Mouse (Mus musculus) testis, adult 2 months (tissue): ENCODE results near the gene Pgm3. TPM values are rescaled to one million over a fixed set of nuclear protein-coding genes. Genes with fewer than 3 reads are reported as not detected.

Source experiments
- H3K27ac ChIP-seq: fragments of 200-500 bp; 2 replicates; pipeline ENCODE4 v1.5.1; 2012; ENCODE audit warnings: low read depth, low read length; ENCODE audit not compliant: control insufficient read depth, insufficient read depth
- H3K27me3 ChIP-seq: fragments of 200-500 bp; 2 replicates; pipeline ENCODE4 v1.6.1; 2012; ENCODE audit warnings: mild to moderate bottlenecking, low read length, moderate library complexity; ENCODE audit not compliant: control insufficient read depth, insufficient read depth
- H3K36me3 ChIP-seq: fragments of 200-500 bp; 2 replicates; pipeline ENCODE4 v1.6.1; 2012; ENCODE audit warnings: mild to moderate bottlenecking, low read length; ENCODE audit not compliant: control insufficient read depth, insufficient read depth
- H3K4me1 ChIP-seq: fragments of 200-500 bp; 2 replicates; pipeline ENCODE4 v1.6.1; 2012; ENCODE audit warnings: low read length; ENCODE audit not compliant: control insufficient read depth, insufficient read depth
- H3K4me3 ChIP-seq: fragments of 200-500 bp; 2 replicates; pipeline ENCODE4 v1.5.1; 2012; ENCODE audit warnings: low read depth, mild to moderate bottlenecking, low read length, moderate library complexity, mixed read lengths; ENCODE audit not compliant: control insufficient read depth
- CTCF ChIP-seq: fragments of 200-500 bp; IDR thresholded peaks from 2 replicates; pipeline ENCODE4 v1.5.1; 2012; ENCODE audit warnings: low read depth, mild to moderate bottlenecking, inconsistent platforms, low read length, moderate library complexity; ENCODE audit not compliant: control insufficient read depth, insufficient read depth, insufficient replicate concordance
- POLR2A ChIP-seq: fragments of 200-500 bp; IDR thresholded peaks from 2 replicates; pipeline ENCODE4 v1.6.1; 2012; ENCODE audit warnings: low read depth, mild to moderate bottlenecking, inconsistent platforms, low read length, moderate library complexity; ENCODE audit not compliant: control insufficient read depth
- polyA plus RNA-seq: library from polyadenylated mRNA; depleted of rRNA; stranded (reverse); fragments of >200 nt; gene quantifications from 2 replicates; pipeline ENCODE4 v1.2.3, GENCODE M21; 2012

Gene Pgm3
- polyA plus RNA-seq, 1 experiment, result 6.2 TPM

DNA sequence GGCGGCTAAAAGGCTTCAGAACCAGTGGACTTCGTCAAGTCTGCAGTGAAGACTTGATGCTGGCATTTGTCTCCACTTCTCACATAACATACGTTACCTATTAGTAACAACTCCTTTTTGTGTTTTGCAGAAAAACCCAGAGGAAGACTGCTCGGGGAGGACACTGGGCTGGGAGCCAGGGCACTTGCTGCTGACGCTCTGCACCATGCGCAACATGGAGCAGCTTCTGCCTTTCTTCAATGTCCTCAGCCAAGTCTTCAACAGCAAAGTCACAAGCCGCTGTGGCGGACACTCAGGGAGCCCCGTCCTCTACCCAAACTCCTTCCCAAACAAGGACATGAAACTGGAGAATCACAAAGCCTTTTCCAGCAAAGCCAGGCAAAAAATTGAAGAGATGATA, 17.8 kb downstream of the Pgm3 start:
- H3K27me3 ChIP-seq, result no peaks in the 10 kb centered on the region
- H3K4me3 ChIP-seq, result no peak overlapping the region
- H3K27ac ChIP-seq, result no peak overlapping the region
- no peak for TF ChIP-seq POLR2A
- TF ChIP-seq CTCF, result no peak
- no peaks in the 10 kb centered on the region; the same call in 1 of the 2 replicates for H3K36me3 ChIP-seq
- H3K4me1 ChIP-seq, result no peaks in the 10 kb centered on the region

DNA sequence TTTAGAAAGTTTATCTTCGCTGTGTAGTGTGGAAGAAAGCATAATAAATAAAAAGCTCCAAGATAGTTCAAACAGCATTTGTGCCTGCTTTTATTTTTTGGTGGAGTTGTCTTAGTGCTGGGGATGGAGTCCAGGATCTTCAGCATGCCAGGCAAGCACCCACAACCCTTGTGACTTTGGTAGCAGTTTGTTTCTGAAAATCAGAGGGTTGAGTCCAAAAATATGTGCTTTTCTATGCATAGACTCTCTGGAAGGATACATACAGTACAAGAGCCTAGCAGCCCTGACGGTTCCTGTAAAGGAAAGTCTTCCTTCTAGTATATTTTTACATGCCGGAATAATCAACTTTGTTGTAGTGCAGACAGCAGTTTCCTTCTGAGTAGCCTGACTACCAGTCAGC, 20.9 kb downstream of the Pgm3 start:
- H3K27ac ChIP-seq, result no peak overlapping the region
- no peak for TF ChIP-seq CTCF
- no peak for TF ChIP-seq POLR2A
- H3K36me3 ChIP-seq, result no peaks in the 10 kb centered on the region; the same call in 1 of the 2 replicates
- no peaks in the 10 kb centered on the region for H3K27me3 ChIP-seq
- H3K4me1 ChIP-seq, result no peaks in the 10 kb centered on the region
- no peak overlapping the region for H3K4me3 ChIP-seq

DNA sequence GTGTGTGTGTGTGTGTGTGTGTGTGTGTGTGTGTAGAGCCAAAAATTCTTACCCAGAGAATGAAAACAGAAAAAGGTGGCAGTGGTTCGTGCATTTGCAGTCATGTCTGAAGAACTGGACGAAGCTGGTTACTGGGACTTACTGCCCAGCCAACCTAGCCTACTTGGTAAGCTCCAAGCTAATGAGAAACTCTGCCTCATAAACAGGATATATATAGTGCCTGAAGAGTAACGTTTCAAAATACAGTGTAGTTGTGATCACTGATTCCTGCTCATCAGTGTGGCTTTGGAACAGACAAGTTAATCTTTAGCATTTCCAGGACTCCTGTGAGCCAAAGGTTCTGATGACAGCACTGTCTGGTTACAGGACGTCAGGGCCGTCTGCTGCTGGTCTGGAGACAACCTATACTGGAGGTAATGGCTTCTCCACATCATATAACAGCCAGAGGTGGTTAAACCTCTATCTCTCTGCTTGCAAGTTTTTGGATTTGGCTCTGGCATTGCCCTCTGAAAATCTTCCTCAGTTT, 21.9 kb downstream of the Pgm3 start:
- TF ChIP-seq POLR2A (no peak), CTCF (no peak)
- Histone ChIP-seq H3K4me3 (no peak overlapping the region), H3K36me3 (no peaks in the 10 kb centered on the region; the same call in 1 of the 2 replicates), H3K27ac (no peak overlapping the region), H3K27me3 (no peaks in the 10 kb centered on the region), H3K4me1 (no peaks in the 10 kb centered on the region)

DNA sequence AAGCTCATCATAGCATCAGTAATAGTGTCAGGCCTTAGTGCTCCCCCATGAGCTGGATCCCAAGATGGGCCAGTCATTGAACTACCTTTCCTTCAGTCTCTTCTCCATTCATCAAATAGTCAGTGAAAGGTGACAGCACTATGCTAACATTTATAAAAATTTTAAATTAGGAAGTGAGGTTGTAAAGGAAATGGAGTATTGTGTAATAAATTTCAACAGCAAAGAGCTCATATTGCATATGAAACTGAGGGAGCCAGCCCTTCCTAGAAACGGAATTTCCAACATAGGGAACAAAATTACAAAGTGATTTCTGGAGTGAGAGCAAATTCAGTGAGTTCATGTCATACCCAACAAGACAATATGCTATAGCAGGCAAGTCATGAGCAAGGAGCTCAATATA, 27.1 kb downstream of the Pgm3 start:
- no peak overlapping the region for H3K4me3 ChIP-seq
- H3K36me3 ChIP-seq, result no peaks in the 10 kb centered on the region; the same call in 1 of the 2 replicates
- no peak overlapping the region for H3K27ac ChIP-seq
- no peak for TF ChIP-seq POLR2A
- TF ChIP-seq CTCF, result no peak
- H3K27me3 ChIP-seq, result no peaks in the 10 kb centered on the region
- no peaks in the 10 kb centered on the region for H3K4me1 ChIP-seq

DNA sequence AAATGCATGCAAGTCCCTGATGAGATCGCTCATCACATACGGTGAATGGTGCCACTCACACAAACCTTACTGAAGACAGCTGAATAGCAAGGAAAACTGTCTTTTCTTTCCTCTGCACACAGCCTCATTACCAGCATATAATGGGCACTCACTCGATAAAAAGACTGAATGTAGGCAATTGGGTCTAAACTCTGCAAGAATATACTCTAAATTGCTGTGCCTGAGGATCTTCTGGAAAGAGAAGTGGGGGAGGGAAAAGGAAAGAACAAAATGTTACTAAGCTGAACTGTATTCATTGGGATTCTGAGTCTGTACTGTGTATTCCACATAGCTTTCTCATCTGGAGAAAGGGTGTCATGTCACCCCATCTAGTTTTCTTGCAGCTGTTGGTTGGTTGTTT, 28.2 kb downstream of the Pgm3 start:
- TF ChIP-seq POLR2A (no peak), CTCF (no peak)
- no peaks in the 10 kb centered on the region for H3K27me3 ChIP-seq
- H3K36me3 ChIP-seq, result no peaks in the 10 kb centered on the region; the same call in 1 of the 2 replicates
- no peaks in the 10 kb centered on the region for H3K4me1 ChIP-seq
- no peak overlapping the region for H3K4me3 ChIP-seq
- H3K27ac ChIP-seq, result no peak overlapping the region

DNA sequence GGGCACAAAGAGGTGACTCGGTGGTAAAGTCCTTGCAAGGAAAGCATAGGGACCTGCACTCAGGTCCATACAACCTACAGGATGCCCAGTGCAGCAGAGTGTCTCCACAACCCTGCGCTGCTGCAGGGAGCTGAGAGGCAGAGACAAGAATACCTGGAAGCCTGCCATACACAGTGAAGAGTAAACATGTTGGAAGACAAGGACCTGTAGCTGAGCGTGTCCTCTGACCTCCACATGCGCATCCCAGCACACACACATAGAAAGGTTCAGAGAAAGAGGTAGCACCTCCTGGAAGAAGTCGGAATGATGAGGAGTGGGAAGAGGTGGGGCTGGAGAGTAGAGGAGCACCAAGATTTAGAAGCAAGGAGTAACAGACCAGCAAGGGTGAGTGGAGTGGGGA, 37.6 kb downstream of the Pgm3 start:
- TF ChIP-seq POLR2A, result no peak
- Histone ChIP-seq H3K4me1 (no peaks in the 10 kb centered on the region), H3K27me3 (no peaks in the 10 kb centered on the region), H3K36me3 (no peaks in the 10 kb centered on the region; the same call in 1 of the 2 replicates), H3K27ac (no peak overlapping the region), H3K4me3 (peak overlapping the region; percentile 21; the same call in 1 of the 2 replicates)

DNA sequence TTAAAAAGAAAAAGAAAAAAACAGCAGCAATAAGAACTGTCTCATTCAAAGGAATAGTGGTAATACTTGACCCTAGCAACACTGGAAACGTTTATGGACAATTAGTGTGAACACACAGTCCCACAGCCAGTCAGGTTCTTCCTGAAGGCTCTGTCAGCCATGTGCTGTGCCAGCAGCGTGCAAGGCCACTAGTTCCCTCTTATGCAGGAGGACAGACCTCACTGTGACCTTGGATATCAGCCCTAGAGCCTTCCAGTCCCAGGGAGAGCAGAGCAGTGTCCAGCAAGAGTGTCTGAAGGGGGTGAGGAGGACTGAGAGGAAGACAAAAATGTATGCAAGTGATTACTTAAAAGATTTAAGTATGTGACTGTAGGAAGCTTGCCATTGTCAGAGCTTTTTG, 46.0 kb downstream of the Pgm3 start:
- Histone ChIP-seq H3K4me1 (no peaks in the 10 kb centered on the region), H3K36me3 (peaks cover 3% of the 10 kb centered on the region)
- TF ChIP-seq POLR2A, result no peak
- no peak for TF ChIP-seq CTCF

DNA sequence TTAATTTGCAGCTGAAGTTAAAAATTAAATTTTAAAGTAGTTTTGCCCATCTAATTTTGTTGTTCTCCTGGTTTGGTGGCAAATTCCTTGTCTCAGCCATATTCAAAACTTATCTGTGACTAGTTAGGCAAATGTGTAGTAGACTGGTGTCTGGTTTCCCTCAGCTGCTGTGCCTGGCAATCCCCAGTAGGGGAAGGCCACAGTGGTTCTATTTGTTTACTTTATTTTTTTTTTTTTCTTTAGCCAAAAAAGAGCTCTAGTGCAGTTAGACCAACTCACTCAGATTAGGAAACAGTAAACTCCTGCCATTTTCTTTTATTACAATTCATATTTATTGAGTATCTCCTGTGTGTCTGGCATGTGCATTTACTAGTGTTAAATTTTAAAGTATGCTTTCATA, 49.3 kb downstream of the Pgm3 start:
- Histone ChIP-seq H3K27me3 (no peaks in the 10 kb centered on the region), H3K36me3 (peaks cover 4% of the 10 kb centered on the region), H3K4me1 (no peaks in the 10 kb centered on the region), H3K4me3 (no peak overlapping the region), H3K27ac (no peak overlapping the region)
- no peak for TF ChIP-seq CTCF
- no peak for TF ChIP-seq POLR2A

More for the DNA sequence above, 46.0 kb downstream of the Pgm3 start:
- no peak overlapping the region for H3K4me3 ChIP-seq
- H3K27ac ChIP-seq, result no peak overlapping the region
- no peaks in the 10 kb centered on the region for H3K27me3 ChIP-seq
